Mouse (Mus musculus): Measurements from ENCODE around the gene Fam166b. TPM values are rescaled to one million over a fixed set of nuclear protein-coding genes. Genes with fewer than 3 reads are reported as not detected.

Fam166b gene
- polyA plus RNA-seq, 1 experiment from 2014 or later, result not detected

GRCm38 (mm10) chr4:43394345-43394891 lies 34.5 kb downstream of the Fam166b start:
- H3K4me1 ChIP-seq (ENCODE audit: control insufficient read depth, insufficient read depth, low read length), result peaks cover 35% of the 10 kb centered on the region
- H3K27me3 ChIP-seq (ENCODE audit: control insufficient read depth, insufficient read depth, low read length), result no peaks in the 10 kb centered on the region
- no peaks in the 10 kb centered on the region for H3K9me3 ChIP-seq (replicated peaks; ENCODE audit: control insufficient read depth, low read length)
- H3K27ac ChIP-seq (ENCODE audit: low read length), result peak overlapping the region; percentile 99
- H3K4me2 ChIP-seq (ENCODE audit: low read depth, low read length), result peak overlapping the region; percentile 25; the same call in 1 of the 2 replicates
- H3K9ac ChIP-seq (ENCODE audit: low read length), result peak overlapping the region; percentile 60
- peak; percentile 89 for ATAC-seq (ENCODE audit: insufficient read depth, low FRiP score)
- no peak overlapping the region for H3K4me3 ChIP-seq (replicated peaks; ENCODE audit: low read length)
- no peaks in the 10 kb centered on the region for H3K36me3 ChIP-seq (ENCODE audit: control insufficient read depth, insufficient read depth, low read length)
- 14% methylated on average over 15 of the region's 15 CpGs for WGBS

- Histone ChIP-seq H3K27ac (ENCODE audit: low read length) (no peak overlapping the region), H3K4me3 (replicated peaks; ENCODE audit: low read length) (no peak overlapping the region), H3K36me3 (ENCODE audit: control insufficient read depth, insufficient read depth, low read length) (no peaks in the 10 kb centered on the region), H3K4me2 (ENCODE audit: low read depth, low read length) (no peak overlapping the region), H3K9me3 (replicated peaks; ENCODE audit: control insufficient read depth, low read length) (no peaks in the 10 kb centered on the region), H3K9ac (ENCODE audit: low read length) (no peak overlapping the region), H3K27me3 (ENCODE audit: control insufficient read depth, insufficient read depth, low read length) (no peaks in the 10 kb centered on the region), H3K4me1 (ENCODE audit: control insufficient read depth, insufficient read depth, low read length) (peaks cover 26% of the 10 kb centered on the region)
- ATAC-seq (ENCODE audit: insufficient read depth, low FRiP score), result no peak
- WGBS, result 75% methylated on average over 3 of the region's 3 CpGs
Observed at GRCm38 (mm10) chr4:43391521-43392050, 37.3 kb downstream of the Fam166b start.

DNA sequence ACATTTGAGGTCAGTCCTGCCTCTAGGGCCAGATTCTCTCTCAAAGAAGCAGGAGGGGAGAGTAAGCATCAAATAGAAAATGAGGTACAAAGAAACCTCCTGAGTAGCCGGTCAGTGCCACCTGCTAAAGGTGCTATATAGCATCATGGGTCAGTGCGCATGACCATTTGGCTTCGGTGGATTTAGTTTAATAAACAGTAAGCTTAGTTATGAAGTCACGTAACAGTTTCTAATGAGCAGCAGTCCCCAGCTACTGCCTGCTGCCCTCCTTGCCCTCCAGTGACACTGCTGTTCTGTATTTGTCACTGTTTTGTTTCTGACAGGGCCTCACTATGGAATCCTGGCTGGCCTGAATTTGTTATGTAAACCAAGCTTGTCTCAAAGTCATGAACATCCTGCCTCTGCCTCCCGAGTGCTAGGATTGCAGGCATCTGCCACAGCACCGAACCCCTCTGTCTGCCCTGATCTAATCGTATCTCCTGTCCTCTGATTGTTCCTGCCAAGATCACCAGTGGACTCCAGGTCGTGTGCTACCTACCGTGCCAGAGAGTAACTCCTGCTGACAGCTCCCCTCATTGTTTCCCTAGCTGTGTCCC lies 39.0 kb downstream of the Fam166b start:
- Histone ChIP-seq H3K27me3 (ENCODE audit: control insufficient read depth, insufficient read depth, low read length) (no peaks in the 10 kb centered on the region), H3K9me3 (replicated peaks; ENCODE audit: control insufficient read depth, low read length) (no peaks in the 10 kb centered on the region), H3K4me2 (ENCODE audit: low read depth, low read length) (no peak overlapping the region), H3K9ac (ENCODE audit: low read length) (0 out of 2 replicates have a peak overlapping the region, but pooled peaks have one; percentile 2), H3K4me1 (ENCODE audit: control insufficient read depth, insufficient read depth, low read length) (peaks cover 17% of the 10 kb centered on the region), H3K4me3 (replicated peaks; ENCODE audit: low read length) (no peak overlapping the region), H3K36me3 (ENCODE audit: control insufficient read depth, insufficient read depth, low read length) (no peaks in the 10 kb centered on the region), H3K27ac (ENCODE audit: low read length) (no peak overlapping the region)
- 56% methylated on average over 9 of the region's 9 CpGs for WGBS
- ATAC-seq (ENCODE audit: insufficient read depth, low FRiP score), result no peak

- 69% methylated on average over 2 of the region's 2 CpGs for WGBS
- no peak for ATAC-seq (ENCODE audit: insufficient read depth, low FRiP score)
- no peak overlapping the region for H3K27ac ChIP-seq (ENCODE audit: low read length)
Observed at GRCm38 (mm10) chr4:43389390-43389789, 39.5 kb downstream of the Fam166b start.

DNA sequence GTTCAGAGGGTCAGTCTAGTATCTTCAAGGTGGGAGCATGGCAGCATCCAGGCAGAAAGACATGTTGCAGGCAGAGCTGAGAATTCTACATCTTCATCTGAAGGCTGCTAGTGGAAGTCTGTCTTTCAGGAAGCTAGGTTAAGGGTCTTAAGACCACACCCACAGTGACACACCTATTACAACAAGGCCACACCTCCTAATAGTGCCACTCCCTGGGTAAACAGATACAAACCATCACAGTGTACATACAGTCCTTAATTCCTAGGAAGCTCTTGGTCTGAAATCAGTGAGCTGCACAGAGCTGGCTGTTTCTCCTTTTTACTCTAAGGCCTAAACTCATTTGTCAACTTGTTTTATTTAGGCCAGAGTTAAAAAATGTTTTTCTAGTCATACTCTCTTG lies 42.0 kb downstream of the Fam166b start:
- H3K27ac ChIP-seq (ENCODE audit: low read length), result peak overlapping the region; percentile 29; the same call in 1 of the 2 replicates
- H3K36me3 ChIP-seq (ENCODE audit: control insufficient read depth, insufficient read depth, low read length), result no peaks in the 10 kb centered on the region; the same call in 1 of the 2 replicates
- H3K27me3 ChIP-seq (ENCODE audit: control insufficient read depth, insufficient read depth, low read length), result no peaks in the 10 kb centered on the region
- peaks cover 17% of the 10 kb centered on the region for H3K4me1 ChIP-seq (ENCODE audit: control insufficient read depth, insufficient read depth, low read length)
- H3K9me3 ChIP-seq (replicated peaks; ENCODE audit: control insufficient read depth, low read length), result no peaks in the 10 kb centered on the region
- ATAC-seq (ENCODE audit: insufficient read depth, low FRiP score), result no peak
- H3K4me2 ChIP-seq (ENCODE audit: low read depth, low read length), result no peak overlapping the region
- no peak overlapping the region for H3K9ac ChIP-seq (ENCODE audit: low read length)
- no peak overlapping the region for H3K4me3 ChIP-seq (replicated peaks; ENCODE audit: low read length)

More at GRCm38 (mm10) chr4:43389390-43389789, 39.5 kb downstream of the Fam166b start:
- Histone ChIP-seq H3K27me3 (ENCODE audit: control insufficient read depth, insufficient read depth, low read length) (no peaks in the 10 kb centered on the region), H3K4me3 (replicated peaks; ENCODE audit: low read length) (no peak overlapping the region), H3K9ac (ENCODE audit: low read length) (no peak overlapping the region), H3K36me3 (ENCODE audit: control insufficient read depth, insufficient read depth, low read length) (no peaks in the 10 kb centered on the region; the same call in 1 of the 2 replicates), H3K9me3 (replicated peaks; ENCODE audit: control insufficient read depth, low read length) (no peaks in the 10 kb centered on the region), H3K4me2 (ENCODE audit: low read depth, low read length) (no peak overlapping the region), H3K4me1 (ENCODE audit: control insufficient read depth, insufficient read depth, low read length) (peaks cover 14% of the 10 kb centered on the region)

DNA sequence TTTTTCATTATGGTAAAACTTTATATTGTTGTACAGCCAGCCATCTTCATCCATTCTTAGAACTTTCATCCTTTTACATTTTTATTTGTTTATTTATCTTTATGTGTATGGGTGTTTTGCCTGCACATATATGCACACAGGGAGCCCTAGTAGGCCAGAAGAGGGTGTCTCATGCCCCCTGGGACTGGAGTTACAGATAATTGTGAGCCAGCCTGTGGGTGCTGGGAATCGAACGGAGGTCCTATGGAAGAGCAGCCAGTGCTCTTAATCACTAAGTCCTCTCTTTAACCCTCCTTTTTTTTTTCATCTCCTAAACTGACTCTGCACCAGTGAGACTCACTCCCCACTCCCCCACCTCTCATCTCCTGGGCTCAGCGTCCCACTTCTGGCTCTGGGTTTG lies 44.4 kb downstream of the Fam166b start:
- whole genome bisulfite sequencing, result 77% methylated on average over 3 of the region's 3 CpGs
- H3K9ac ChIP-seq (ENCODE audit: low read length), result no peak overlapping the region

DNA sequence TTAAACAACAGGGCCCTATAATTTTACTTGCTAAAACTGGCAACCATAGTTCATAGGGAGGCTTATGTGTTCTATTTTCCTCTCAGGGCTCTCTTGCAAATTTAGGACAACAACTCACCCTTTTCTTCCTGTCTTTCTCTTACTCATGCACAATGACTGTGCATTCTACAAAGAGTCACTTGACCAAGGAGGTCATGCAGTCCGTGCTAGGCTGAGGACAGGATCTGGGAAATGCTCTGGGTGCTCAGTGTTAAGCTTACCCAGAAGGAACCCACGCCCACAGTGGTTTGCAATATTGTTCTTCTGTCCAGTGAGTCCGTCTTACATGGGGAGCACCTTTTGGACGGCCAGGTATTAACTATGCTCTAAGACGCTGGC lies 44.9 kb downstream of the Fam166b start:
- Histone ChIP-seq H3K27me3 (ENCODE audit: control insufficient read depth, insufficient read depth, low read length) (no peaks in the 10 kb centered on the region), H3K9ac (ENCODE audit: low read length) (no peak overlapping the region), H3K36me3 (ENCODE audit: control insufficient read depth, insufficient read depth, low read length) (no peaks in the 10 kb centered on the region; the same call in 1 of the 2 replicates), H3K9me3 (replicated peaks; ENCODE audit: control insufficient read depth, low read length) (no peaks in the 10 kb centered on the region), H3K4me2 (ENCODE audit: low read depth, low read length) (no peak overlapping the region), H3K4me1 (ENCODE audit: control insufficient read depth, insufficient read depth, low read length) (peaks cover 17% of the 10 kb centered on the region), H3K4me3 (replicated peaks; ENCODE audit: low read length) (no peak overlapping the region), H3K27ac (ENCODE audit: low read length) (no peak overlapping the region)
- ATAC-seq (ENCODE audit: insufficient read depth, low FRiP score), result no peak
- WGBS, result 81% methylated on average over 5 of the region's 5 CpGs

More for the DNA sequence above, 44.4 kb downstream of the Fam166b start:
- H3K4me1 ChIP-seq (ENCODE audit: control insufficient read depth, insufficient read depth, low read length), result peaks cover 17% of the 10 kb centered on the region
- no peak overlapping the region for H3K4me2 ChIP-seq (ENCODE audit: low read depth, low read length)
- H3K36me3 ChIP-seq (ENCODE audit: control insufficient read depth, insufficient read depth, low read length), result no peaks in the 10 kb centered on the region; the same call in 1 of the 2 replicates
- H3K27me3 ChIP-seq (ENCODE audit: control insufficient read depth, insufficient read depth, low read length), result no peaks in the 10 kb centered on the region
- H3K27ac ChIP-seq (ENCODE audit: low read length), result no peak overlapping the region
- ATAC-seq (ENCODE audit: insufficient read depth, low FRiP score), result no peak
- H3K9me3 ChIP-seq (replicated peaks; ENCODE audit: control insufficient read depth, low read length), result no peaks in the 10 kb centered on the region
- no peak overlapping the region for H3K4me3 ChIP-seq (replicated peaks; ENCODE audit: low read length)

DNA sequence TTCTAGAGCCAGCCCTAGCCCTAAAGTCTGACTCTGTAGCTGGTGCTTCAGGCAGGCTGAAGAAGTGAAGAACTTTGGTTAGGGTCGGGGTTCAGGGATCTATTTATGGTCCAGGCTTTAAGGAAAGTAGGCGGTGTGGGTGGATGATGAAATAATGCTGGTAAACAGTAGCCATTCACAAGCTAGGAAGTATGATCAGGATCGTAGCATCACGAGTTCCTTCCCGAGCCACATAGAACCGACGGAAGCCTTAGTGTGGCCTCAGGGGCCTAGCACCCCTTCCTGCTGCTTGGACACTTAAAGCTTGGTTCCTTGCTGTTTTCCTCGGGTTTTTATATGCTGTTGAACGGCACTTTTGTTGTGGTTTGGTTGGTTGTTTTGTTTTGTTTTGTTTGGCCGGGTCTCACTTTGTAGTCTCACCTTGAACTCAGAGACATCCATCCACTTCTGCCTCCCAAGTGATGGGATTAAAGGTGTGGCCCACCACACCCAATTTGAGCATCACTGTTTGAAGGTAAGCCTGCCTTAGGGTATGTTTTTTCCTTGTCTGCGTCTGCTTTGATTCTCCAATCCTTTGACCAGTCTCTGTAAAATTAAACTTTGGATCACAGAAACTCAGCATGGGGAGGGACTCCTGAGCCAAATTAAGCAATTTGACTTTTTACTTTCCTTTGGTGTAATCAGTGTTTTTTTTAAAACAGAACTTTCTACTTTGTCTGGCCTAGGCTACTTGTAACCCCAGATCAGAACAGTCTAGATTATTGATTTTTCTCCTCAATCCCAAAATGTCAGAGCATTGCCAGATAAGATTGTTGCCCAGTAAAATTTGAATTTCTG lies 45.5 kb downstream of the Fam166b start:
- Histone ChIP-seq H3K27ac (ENCODE audit: low read length) (peak overlapping the region; percentile 42; the same call in 1 of the 2 replicates), H3K27me3 (ENCODE audit: control insufficient read depth, insufficient read depth, low read length) (no peaks in the 10 kb centered on the region), H3K4me2 (ENCODE audit: low read depth, low read length) (peak overlapping the region; percentile 90), H3K4me1 (ENCODE audit: control insufficient read depth, insufficient read depth, low read length) (peaks cover 17% of the 10 kb centered on the region), H3K9ac (ENCODE audit: low read length) (peak overlapping the region; percentile 59), H3K36me3 (ENCODE audit: control insufficient read depth, insufficient read depth, low read length) (no peaks in the 10 kb centered on the region; the same call in 1 of the 2 replicates), H3K4me3 (replicated peaks; ENCODE audit: low read length) (peak overlapping the region; percentile 23), H3K9me3 (replicated peaks; ENCODE audit: control insufficient read depth, low read length) (no peaks in the 10 kb centered on the region)
- WGBS, result 66% methylated on average over 11 of the region's 11 CpGs
- no peak for ATAC-seq (ENCODE audit: insufficient read depth, low FRiP score)
